Mouse (Mus musculus) myocyte (in vitro differentiated cells): ENCODE data around the gene Ppp3ca.

Source experiments
- E2F4 ChIP-seq: IDR thresholded peaks from one replicate; pipeline ENCODE4 v1.6.1; 2011; ENCODE audit warnings: mild to moderate bottlenecking, control low read depth, moderate library complexity; ENCODE audit not compliant: insufficient read depth
- MAX ChIP-seq: IDR thresholded peaks from one replicate; pipeline ENCODE4 v1.6.1; 2011; ENCODE audit warnings: low read depth, mild to moderate bottlenecking, control low read depth
- MYOD1 ChIP-seq, 3 experiments: IDR thresholded peaks; one replicate each; pipeline ENCODE4 v1.6.1; 2011; ENCODE audit warnings: control low read depth in 2 of 3, low read depth in 2 of 3, mild to moderate bottlenecking in 2 of 3, moderate library complexity in 1 of 3; ENCODE audit not compliant: insufficient read length in 2 of 3, control insufficient read depth in 1 of 3
- MYOG ChIP-seq, 3 experiments: IDR thresholded peaks; one replicate each; pipeline ENCODE4 v1.6.1; 2011; ENCODE audit warnings: control low read depth in 2 of 3, low read depth in 2 of 3, mild to moderate bottlenecking in 2 of 3; ENCODE audit not compliant: insufficient read length in 2 of 3, control insufficient read depth in 1 of 3, insufficient read depth in 1 of 3
- POLR2A ChIP-seq: IDR thresholded peaks from one replicate; pipeline ENCODE4 v1.6.1; 2011; ENCODE audit warnings: low read depth, mild to moderate bottlenecking, control low read depth, moderate library complexity; ENCODE audit not compliant: insufficient read length
- POLR2AphosphoS2 ChIP-seq: IDR thresholded peaks from one replicate; pipeline ENCODE4 v1.6.1; 2011; ENCODE audit warnings: low read depth, control low read depth; ENCODE audit not compliant: insufficient read length
- SRF ChIP-seq: IDR thresholded peaks from one replicate; pipeline ENCODE4 v1.6.1; 2011; ENCODE audit warnings: low read depth; ENCODE audit not compliant: control insufficient read depth, insufficient read length
- TCF12 ChIP-seq: IDR thresholded peaks from one replicate; pipeline ENCODE4 v1.6.1; 2011; ENCODE audit warnings: mild to moderate bottlenecking, control low read depth; ENCODE audit not compliant: poor library complexity, insufficient read depth, severe bottlenecking
- TCF3 ChIP-seq: IDR thresholded peaks from one replicate; pipeline ENCODE4 v1.6.1; 2011; ENCODE audit warnings: low read depth, control low read depth; ENCODE audit not compliant: insufficient read length
- USF1 ChIP-seq: IDR thresholded peaks from one replicate; pipeline ENCODE4 v1.6.1; 2011; ENCODE audit warnings: low read depth, mild to moderate bottlenecking, control low read depth, moderate library complexity

DNA sequence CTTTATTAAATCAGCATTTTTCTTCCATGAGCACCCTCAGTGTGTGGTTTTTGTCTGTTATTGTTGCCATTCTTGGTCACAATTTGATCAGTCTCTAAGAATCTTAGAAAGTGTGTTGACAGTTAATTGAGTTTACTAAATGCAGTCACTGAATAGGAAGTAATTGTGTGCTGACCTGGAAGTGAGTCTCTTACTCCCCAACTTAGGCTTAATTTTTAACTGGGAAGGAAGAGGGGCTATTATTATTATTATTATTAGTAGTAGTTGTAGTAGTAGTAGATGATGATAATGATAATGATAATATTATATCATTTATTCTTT is 79.5 kb downstream of the Ppp3ca start:
- TF ChIP-seq MYOG (IDR thresholded peaks at IDR 0.05; ENCODE audit: control insufficient read depth in 1 of 3, insufficient read depth in 1 of 3, insufficient read length in 2 of 3, low read depth in 2 of 3) (no peak), USF1 (no peak), POLR2A (no peak), POLR2AphosphoS2 (no peak), MYOD1 (IDR thresholded peaks at IDR 0.05; ENCODE audit: control insufficient read depth in 1 of 3, insufficient read length in 2 of 3, low read depth in 2 of 3) (no peak), TCF12 (no peak), MAX (no peak), E2F4 (no peak), TCF3 (no peak), SRF (no peak)
